Mouse (Mus musculus) heart, adult 10 weeks (tissue): ENCODE data around the gene Olfr1348. TPM values are rescaled to one million over a fixed set of nuclear protein-coding genes. Genes with fewer than 3 reads are reported as not detected.

ENCODE experiments used
- polyA plus RNA-seq: library from polyadenylated mRNA; stranded (reverse); fragments of 350-450 nt; fragmentation: Illumina TruSeq; extraction: RNeasy Lipid Tissue Mini Kit (QIAGEN cat#74804); gene quantifications from one replicate; pipeline ENCODE4 v1.2.3, GENCODE M21; 2014; ENCODE audit warnings: low read depth, low replicate concordance

The Olfr1348 gene
- not detected for polyA plus RNA-seq

DNA sequence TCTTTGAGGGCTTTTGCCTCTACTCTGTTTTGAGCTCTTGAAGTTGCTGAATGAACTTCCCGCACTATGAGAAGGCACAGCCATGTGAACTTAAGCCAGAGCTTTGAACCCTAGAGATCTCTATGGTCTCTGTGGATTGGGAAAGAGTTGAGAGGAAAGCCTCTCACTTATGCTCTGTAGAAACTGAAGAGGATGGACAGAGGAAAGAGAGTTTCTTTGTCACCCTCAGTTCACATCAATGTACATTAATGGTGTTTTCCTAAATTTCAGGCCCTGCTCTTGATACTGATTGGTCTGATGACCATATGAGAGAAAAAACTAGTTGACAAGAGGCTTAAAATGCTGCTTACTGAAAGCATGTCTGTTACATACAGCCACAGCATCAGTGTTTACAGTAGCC lies at the start of gene Olfr1348:
Olfr1348 (minus strand) TSS at position 101 of the 400 bp plus-strand sequence.

DNA sequence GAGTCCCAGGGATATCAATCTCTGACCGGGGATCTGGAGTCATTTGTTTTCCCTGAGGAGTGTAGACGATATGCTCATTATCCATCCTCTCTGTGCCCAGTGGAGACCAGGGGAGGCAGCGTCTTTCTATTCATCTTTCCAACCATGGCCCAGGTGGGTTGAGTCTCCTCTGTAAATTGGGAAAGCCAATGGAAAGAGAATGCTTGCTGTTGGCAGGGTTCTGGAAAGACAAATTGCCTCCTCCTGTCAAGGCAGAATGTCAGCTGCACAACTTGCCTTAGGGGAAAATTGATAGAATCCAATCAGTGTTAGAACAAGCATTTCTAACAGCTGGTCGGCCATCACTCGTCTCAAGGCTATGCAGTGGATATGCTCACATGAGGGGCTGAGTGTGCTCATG lies 14.3 kb upstream of the Olfr1348 start, which contains the start of gene Olfr1349:
Olfr1349 (minus strand) TSS at position 101 of the 400 bp plus-strand sequence.

DNA sequence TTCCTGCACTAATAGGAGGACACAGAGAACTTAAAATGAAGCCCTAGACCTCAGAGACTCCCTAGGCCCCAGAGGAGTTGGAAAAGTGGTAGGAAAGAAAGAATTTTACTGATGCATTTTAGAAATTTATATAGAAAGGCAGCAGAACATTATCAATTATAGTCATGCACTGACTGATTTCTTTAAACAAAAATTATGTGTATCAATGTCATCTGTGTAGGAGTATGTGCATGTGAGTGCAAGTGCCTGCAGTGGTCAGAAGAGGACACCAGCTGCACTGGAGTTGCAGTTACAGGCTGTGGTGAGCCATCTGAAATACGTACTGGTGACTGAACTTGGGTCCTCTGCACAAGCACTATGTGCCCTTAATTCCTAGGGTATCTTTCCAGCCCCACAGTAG lies 8.9 kb downstream of the Olfr1348 start, which contains the start of gene Olfr1347:
Olfr1347 (minus strand) TSS at position 101 of the 400 bp plus-strand sequence.

DNA sequence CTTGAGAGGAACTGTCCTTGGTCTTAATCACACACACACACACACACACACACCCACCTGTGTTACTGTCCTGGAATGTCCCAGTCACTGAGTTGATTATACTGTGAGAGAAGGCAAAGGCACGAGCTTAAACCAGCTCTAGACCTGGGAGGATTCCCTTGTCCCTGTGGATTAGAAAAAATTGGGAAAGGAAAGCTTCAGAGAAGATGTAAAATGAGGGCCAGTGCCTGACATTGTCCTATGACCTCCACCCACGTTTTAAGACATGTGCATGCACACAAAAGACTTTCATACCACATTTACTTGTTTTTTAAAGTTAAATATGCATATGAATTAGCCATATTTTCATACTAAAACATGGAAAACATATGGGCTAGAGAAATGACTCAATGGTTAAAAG lies 21.7 kb downstream of the Olfr1348 start, which contains the start of gene Olfr5:
Olfr5 (minus strand) TSS at position 101 of the 400 bp plus-strand sequence.

DNA sequence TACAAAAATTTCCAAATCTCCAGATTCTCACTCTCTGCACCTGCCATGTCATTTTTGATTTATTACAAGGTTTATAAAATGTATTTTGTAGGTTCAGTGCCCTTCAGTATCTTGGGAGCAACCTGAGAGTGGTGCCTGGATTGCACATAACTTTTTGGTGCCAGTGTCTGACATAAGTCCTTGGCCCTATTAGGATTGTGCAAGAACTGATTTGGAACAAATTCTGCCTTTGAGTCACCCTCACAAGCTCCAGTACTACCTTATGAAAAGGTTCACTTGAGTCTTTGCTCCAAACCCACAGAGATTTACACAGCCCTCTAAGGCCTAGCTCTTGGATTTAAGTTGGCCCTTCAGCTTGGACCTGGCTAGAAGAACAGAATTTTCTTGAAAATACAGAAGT lies 41.6 kb downstream of the Olfr1348 start, which contains the start of gene Olfr1346:
Olfr1346 (plus strand) TSS at position 151 of the 400 bp plus-strand sequence.

DNA sequence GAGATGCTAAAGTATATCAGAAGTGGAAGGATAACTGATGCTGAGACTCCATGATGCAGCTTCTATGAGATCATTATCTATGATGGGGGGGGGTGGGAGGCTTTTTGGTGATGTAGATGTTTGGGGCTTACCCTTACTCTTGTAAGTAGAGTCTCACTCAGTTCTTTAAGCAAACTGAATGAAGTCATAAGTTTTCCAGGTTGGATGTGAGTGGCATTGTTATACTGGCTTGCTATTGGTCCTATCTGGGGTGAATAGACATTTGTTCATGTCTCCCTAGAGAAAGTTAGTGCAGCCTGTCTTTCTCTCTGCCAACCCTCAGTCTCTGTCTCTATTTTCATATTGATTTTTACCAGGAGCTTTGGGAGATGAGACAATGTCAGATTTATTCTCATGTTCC lies 52.7 kb downstream of the Olfr1348 start, which contains the start of gene Olfr1336:
Olfr1336 (plus strand) TSS at position 301 of the 400 bp plus-strand sequence.

Other genes starting within 250 kb of the Olfr1348 start
- gene Zfp667, start 222.2 kb downstream of the Olfr1348 start, polyA plus RNA-seq = 3.1 TPM
- gene Zfp583, start 177.5 kb downstream of the Olfr1348 start, polyA plus RNA-seq = 3.0 TPM
- gene Gm3854, start 165.0 kb downstream of the Olfr1348 start, polyA plus RNA-seq = 0.47 TPM
- gene Zfp78, start 145.5 kb downstream of the Olfr1348 start, polyA plus RNA-seq = 2.1 TPM
- gene Zfp28, start 125.5 kb downstream of the Olfr1348 start, polyA plus RNA-seq = 6.3 TPM
- not detected for gene Smim17, start 110.0 kb downstream of the Olfr1348 start, polyA plus RNA-seq
- not detected for gene Gm20715, start 98.5 kb downstream of the Olfr1348 start, polyA plus RNA-seq
- gene Olfr1344, start 70.1 kb downstream of the Olfr1348 start, polyA plus RNA-seq = not detected
- not detected for gene Olfr1336, start 52.6 kb downstream of the Olfr1348 start, polyA plus RNA-seq
- not detected for gene Olfr1346, start 41.6 kb downstream of the Olfr1348 start, polyA plus RNA-seq
- not detected for gene Olfr5, start 21.8 kb downstream of the Olfr1348 start, polyA plus RNA-seq
- not detected for gene Olfr1347, start 9.0 kb downstream of the Olfr1348 start, polyA plus RNA-seq
- gene Olfr1349, start 14.2 kb upstream of the Olfr1348 start, polyA plus RNA-seq = not detected
- gene Olfr1350, start 56.1 kb upstream of the Olfr1348 start, polyA plus RNA-seq = not detected
- 4.1 TPM for gene Zim1, start 187.7 kb upstream of the Olfr1348 start, polyA plus RNA-seq
- gene Peg3, start 221.7 kb upstream of the Olfr1348 start, polyA plus RNA-seq = 12.9 TPM
- 0.31 TPM for gene Usp29, start 221.8 kb upstream of the Olfr1348 start, polyA plus RNA-seq